Mouse (Mus musculus) embryonic fibroblast, embryonic 13.5 days (primary cell): ENCODE data around the gene Celf2.

Source experiments
- CTCF ChIP-seq: IDR thresholded peaks from 2 replicates; pipeline ENCODE4 v1.5.1; 2011; ENCODE audit warnings: mild to moderate bottlenecking, control low read depth, low read length, moderate library complexity, borderline replicate concordance; ENCODE audit not compliant: insufficient read depth
- POLR2A ChIP-seq: IDR thresholded peaks from 2 replicates; pipeline ENCODE4 v1.6.1; 2011; ENCODE audit warnings: low read depth, mild to moderate bottlenecking, control low read depth, low read length, moderate library complexity

DNA sequence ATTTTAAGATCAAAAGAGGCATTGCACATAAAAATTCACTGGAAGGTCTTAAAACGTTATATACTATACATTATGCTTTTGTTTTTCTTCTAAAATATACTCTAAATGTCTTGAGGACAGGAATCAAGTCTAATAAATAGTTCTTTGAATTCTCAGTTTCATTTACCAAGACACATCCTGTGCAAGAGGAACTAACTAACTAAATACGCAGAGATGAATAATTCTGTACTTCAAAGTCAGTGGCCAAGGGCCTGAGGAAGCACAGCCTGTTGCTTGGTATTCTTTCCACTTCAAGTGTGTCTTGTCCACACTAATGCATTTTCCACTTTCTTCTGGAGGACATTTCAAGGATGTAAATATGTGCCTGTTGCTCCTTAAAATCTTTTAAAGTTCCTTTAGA is 766.2 kb downstream of the Celf2 start:
- TF ChIP-seq POLR2A (no peak), CTCF (no peak)
